Mouse (Mus musculus): Measurements from ENCODE around the gene Usp53.

Gene Usp53

DNA sequence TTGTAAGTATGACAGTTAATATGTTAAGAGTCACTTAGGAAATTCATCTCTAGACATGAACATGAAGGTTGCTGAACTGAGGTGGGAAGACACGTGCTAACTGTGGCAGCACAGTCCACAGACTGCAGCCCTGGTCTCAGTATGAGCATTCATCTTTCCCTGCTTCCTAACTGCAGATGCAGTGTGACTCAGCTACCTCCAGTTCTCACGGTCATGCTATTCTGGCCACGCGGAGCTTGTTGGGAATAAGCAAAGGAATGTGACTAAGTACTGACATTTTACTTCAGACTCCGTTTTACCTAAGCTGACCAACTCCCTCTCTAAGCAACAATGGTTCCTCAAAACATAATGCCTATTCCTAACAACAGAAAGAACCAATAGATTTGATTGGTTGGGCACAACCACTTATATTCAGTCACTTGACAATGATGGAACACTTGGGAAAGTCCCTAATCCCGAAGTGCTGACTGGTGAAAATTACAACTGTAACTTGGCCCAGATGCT lies 40.9 kb downstream of the Usp53 start:
- DNase-seq (ENCODE audit: low read depth, low spot score): no peak

DNA sequence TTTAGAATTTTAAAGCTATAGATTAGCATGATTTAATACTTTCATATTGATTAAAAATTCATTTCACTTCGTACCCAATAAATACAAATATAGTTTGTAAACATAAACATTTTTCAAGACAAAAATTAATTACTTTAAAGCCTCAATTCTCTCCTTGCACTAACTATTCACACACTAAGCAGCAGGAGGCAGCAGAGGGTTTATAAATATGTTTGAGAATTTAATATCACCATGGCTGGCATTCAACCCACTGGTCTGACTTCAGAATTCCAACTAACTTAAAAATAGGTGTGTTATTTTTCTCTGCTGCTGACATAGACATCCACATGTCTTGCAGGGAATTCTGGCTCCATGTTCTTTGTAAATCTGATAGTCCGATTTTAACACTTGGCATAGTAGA lies 45.1 kb downstream of the Usp53 start:
- DNase-seq (ENCODE audit: low read depth, low spot score): no peak

- peak; percentile 72 for DNase-seq (ENCODE audit: low read depth, low spot score)
Measured at GRCm38 (mm10) chr3:122937176-122937575, 47.1 kb downstream of the Usp53 start.

DNA sequence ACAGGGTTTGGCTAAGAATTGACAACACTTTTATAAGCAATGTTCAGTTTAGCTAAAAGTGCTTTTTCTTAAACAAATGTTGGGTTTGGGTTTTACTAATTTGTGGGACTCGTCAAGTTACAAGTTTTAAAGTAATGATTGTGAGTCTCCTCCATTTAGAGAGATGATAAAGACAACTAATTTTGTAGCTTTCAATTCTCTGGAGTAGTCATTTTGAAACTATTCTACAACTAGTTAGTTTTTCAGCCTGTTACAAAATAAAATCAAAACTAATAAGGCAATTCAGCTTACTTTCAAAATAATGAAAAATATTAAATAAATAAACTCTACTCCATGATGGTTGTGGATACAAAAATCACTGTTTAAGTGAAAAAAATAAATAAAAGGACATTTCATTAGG lies 51.8 kb downstream of the Usp53 start:
- no peak for DNase-seq (ENCODE audit: low read depth, low spot score)

DNA sequence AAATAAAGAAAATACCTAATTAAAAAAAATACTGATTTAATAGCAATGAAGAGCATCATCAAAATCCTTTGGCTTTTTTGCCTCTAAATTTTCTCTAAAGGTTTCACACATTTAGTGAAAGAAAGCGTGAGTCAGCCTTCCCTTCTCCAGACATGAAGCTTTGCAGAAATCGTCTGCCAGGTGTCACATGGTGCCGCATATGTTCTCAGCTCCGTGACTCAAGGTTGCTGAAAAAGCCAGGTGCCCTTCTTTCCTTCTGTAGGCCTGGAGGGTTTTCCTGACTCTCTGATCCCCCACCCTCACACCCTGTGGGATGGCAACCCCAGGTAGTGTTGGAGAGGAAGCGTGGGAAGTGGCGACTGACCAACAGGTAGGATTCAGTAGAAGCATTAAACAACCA lies 54.6 kb downstream of the Usp53 start:
- DNase-seq (ENCODE audit: low read depth, low spot score): no peak

DNA sequence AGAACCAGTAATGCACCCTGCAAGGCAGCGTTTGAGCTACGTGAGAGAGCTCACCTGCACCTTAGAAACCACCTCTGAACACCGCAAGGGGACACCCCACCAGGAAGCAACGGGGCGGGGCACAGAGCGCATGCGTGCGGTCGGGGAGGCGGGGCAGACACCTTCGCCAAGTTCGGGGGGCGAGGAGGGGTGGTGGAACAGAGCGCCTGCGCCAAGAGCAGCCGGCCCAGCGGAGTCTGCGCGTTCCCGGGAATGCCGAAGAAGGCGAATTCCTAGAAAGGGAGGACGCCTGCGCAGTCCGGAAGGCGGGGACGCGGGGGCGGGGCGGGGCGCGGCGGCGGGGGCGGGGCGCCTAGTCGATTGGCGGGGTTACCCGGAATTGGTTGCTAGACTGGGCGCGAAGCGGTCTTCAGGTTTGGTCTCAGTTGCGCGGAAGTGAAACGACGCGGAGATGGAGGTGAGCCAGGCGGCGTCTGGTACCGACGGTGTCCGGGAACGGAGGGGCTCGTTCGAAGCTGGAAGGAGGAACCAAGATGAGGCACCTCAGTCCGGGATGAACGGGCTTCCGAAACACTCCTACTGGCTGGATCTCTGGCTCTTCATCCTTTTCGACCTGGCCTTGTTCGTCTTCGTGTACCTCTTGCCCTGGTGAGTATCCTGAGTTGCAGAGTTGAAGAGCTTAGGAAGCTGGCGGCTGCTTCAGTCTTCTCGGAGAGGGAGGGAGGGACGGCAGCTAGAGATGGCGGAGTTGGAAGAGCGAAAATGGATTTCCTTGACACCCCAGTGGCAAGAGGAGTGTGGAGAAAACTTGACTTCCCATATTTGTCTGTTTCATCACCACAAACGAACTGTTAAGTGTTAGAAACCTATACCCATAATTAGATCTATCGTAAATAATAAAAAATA lies 60.0 kb downstream of the Usp53 start, which contains the start of gene 1810037I17Rik:
TSS of gene 1810037I17Rik (plus strand) at position 195 of the 906 bp plus-strand sequence.
- DNase-seq (ENCODE audit: low read depth, low spot score): peak; percentile 97

DNA sequence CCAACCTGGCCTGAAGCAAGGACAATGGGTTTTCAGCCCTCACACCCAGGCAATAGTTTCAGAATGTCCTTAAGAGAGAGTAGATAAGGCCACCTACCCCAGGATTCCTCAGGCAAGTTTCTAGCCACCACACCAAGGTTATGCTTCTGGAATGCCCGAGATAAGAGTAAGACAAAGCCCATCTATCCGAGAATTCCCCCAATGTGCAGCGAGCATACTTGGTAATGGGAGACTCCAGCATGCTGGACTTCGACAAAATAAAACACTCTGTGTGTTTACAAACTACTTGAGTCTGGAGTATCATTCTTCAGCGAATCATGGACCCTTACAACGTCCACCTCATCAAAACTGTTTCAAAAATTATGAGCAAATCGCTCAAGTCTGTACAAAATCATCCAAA lies 61.2 kb downstream of the Usp53 start:
- peak; percentile 16 for DNase-seq (ENCODE audit: low read depth, low spot score)

GRCm38 (mm10) chr3:122921676-122922527 lies 62.4 kb downstream of the Usp53 start:
- DNase-seq (ENCODE audit: low read depth, low spot score): no peak

DNA sequence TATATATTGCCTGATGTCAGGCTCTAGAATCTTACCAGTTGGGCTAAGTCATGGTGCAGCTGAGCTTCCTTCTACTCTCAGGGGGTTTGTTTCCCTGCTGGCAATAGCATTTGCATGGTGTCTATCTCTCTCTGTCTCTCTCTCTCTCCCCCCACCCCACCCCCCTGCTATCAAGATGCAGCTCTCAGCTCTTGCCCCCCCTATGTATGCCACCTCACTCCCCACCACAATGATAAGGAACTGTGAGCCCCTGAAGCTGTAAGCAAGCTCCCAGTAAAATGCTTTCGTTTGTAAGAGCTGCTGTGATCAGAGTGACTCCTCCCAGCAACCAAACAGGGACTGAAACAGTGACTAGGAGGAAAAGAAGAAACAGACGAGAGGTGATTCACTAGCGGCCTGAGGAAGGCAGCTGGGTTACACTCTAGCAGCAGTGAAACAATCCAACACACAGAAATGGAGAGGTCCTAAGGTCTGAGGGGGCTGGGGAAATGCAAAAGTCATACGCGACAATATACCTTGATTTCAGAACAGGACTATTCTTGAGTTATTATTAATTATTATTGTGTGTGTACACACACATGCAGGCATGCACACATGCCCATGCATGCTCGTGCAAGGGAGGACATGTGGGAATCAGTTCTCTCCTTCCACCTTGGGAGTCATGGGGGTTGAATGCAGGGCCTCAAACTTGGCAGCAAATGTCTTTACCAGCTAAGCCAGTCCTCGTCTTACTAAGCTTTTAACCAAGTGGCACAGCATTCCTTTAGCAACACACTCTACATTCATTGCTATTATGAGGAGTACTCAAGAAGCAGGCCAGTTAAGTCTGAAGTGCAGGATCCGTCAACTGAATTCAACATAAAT lies 63.5 kb downstream of the Usp53 start:
- no peak for DNase-seq (ENCODE audit: low read depth, low spot score)

GRCm38 (mm10) chr3:122919260-122919659 lies 65.0 kb downstream of the Usp53 start, which contains the start of gene Gm10959:
Gene Gm10959 (minus strand): TSS chr3:122919360.
- no peak for DNase-seq (ENCODE audit: low read depth, low spot score)

- no peak for DNase-seq (ENCODE audit: low read depth, low spot score)
Measured at GRCm38 (mm10) chr3:122918672-122919071, 65.6 kb downstream of the Usp53 start.

DNA sequence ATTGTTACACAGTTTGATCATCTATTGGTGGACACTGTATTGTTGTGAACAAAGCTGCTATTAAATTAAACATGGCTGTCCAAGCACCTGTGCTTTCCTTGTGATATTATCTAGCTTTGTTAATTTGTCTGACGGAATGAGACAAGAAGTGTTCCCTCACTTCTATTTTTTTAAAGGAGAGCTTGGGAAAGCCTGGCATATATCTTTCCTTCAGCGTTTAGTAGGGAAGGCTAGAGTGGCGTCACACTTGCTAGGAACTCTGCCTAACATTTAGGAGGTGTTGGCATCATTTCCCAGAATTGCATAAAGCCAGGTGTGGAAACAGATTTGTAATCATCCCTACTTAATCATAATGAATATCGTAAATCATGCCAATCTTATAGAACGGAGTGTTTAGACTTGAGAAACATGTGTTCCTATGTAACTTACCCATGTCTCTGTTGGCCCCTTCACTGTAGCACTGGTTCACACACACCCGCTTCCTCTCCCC lies 68.1 kb downstream of the Usp53 start:
- no peak for DNase-seq (ENCODE audit: low read depth, low spot score)

DNA sequence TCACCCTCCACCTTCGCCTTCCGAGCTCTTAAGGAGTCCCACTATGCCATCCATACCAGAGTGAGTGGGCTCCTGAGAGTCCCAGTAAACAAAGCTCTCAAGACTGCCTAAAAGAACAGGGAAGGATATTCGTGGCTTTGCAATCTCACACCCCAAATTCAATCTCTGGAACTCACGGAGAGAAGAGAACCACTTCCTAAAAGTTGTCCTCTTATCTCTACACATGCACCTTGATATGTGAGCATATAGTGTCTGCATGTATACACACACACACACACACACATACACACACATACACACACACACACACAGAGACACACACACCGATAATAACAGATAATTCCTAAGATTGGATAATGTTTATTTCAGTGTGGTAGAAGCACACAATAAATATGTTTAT lies 68.8 kb downstream of the Usp53 start:
- DNase-seq (ENCODE audit: low read depth, low spot score): no peak

GRCm38 (mm10) chr3:122907841-122908240 lies 76.5 kb downstream of the Usp53 start:
- DNase-seq (ENCODE audit: low read depth, low spot score): no peak

DNA sequence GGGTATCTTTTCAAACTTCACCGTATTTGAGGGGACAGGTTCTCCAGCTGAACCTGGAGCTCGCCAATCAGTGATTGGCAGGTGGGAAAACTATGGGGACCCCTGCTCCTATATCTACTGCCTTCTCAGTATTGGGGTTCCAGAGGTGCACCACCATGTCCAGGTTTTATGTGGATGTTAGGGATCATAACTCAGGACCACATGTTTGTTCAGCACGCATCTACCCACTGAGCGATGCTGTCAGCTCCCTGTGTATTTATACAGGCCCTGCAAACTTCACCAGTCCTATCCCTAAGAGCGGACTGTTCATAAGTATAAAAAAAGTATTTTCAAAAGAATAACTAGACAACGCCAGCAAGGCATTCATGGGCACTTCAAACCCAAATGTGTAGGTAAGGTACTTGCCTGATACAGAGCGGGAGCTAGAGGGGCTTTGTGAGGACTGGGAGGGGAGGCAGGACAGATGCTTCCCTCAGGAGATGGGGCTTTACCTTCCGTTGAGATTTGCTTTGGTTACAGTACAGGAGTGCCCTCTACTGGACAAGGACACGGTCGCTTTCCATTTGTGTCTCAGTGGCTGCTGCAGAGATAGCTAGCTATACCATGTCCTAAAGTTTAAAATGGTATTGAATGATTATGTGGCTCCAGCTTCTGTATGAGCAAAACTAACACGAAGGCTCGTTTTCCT lies 80.4 kb downstream of the Usp53 start:
- DNase-seq (ENCODE audit: low read depth, low spot score): peak; percentile 75

- DNase-seq (ENCODE audit: low read depth, low spot score): no peak
Measured at GRCm38 (mm10) chr3:122898254-122898653, 86.1 kb downstream of the Usp53 start.

DNA sequence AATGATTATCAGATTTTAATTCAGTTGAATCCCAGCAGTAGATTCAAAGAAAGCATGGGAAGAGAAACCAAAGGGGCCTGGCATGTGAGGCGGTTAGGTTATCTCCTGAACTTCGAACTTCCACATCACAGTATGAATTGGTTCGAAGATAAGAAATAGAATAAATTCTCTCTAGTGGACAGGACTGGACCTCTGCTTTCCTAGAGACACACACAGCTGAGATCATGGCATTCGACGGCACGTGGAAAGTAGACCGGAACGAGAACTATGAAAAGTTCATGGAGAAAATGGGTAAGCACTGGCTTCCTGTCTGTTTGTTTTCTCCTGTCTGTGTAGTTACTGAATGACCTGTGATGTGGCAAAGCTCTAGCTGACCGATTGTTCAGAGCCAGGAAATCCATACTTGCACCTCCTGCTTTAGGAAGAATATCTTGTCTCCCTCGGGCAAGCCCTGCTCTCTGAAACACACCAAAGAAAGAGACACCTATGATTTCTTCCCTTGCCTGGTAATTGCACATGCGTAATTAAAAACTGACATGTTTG lies 89.0 kb downstream of the Usp53 start:
- no peak for DNase-seq (ENCODE audit: low read depth, low spot score)

- no peak for DNase-seq (ENCODE audit: low read depth, low spot score)
Measured at GRCm38 (mm10) chr3:122894772-122895171, 89.5 kb downstream of the Usp53 start, which contains the start of gene Fabp2. Gene Fabp2 (plus strand): TSS chr3:122895072.

DNA sequence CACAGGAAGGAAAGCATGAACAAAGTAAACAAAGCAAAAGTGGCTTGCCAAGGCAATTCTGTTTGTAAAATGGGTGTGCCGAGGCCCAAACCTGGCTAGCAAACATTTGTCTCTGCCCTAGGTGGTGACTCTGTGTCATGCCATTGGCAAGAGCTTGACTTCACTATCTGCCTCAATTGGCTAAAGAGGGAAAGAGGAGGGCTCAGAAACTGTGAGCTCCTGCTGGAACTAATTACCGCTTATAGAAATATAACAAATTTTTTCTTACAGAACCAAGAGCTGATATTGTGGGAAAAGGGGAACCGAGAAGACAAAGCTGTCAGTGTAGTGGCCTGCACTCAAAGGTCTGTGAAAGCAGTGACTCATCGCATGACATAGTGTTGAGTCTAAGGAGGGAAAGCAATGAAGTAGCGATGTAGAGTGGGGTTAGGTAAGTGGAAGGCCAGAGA lies 95.9 kb downstream of the Usp53 start:
- DNase-seq (ENCODE audit: low read depth, low spot score): no peak

Measured in ZHBTc4 (cell line).